Mouse (Mus musculus) E14TG2a.4 (cell line): ENCODE data around the gene Med16.

Experiments
- CTCF ChIP-seq: conservative IDR thresholded peaks from 2 replicates; pipeline ENCODE4 v1.5.1; 2014; ENCODE audit warnings: low read length
- NANOG ChIP-seq: IDR thresholded peaks from 2 replicates; pipeline ENCODE4 v1.6.1; 2014; ENCODE audit warnings: borderline replicate concordance, low read length, mixed read lengths
- POU5F1 ChIP-seq: IDR thresholded peaks from 2 replicates; pipeline ENCODE4 v1.6.1; 2014; ENCODE audit warnings: low read length, borderline replicate concordance

GRCm38 (mm10) chr10:79886611-79887010 is 22.1 kb downstream of the Med16 start:
- TF ChIP-seq CTCF (no peak), NANOG (no peak), POU5F1 (no peak)
